Comparison of ENCODE assay signal across 14 mouse cellular contexts in the genomic region with DNA sequence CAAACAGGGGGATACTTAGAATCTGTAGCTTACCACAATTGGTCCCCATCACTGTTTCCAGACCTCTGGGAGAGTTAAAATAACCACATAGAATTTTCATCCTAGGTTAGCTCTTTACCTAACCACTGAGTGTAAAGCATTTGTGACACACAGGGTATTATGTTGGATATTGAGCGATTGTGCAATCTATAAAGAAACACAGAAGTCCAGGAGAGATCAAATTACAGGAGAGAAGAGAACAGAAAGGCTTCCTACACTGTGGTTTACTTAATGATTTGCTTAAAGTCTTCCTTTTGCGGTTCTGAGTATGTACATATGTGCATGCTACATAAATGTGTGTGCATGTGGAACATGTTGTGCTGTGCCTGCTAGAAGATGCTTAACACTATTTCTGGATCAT.
"Had no signal": no experiment of that assay in that cellular context is flagged by ENCODE, and none has a peak within 500 bp of the region (broad histone marks: within the 10 kb centered on the region; RNA-seq: fewer than 3 reads in every experiment).

No protein-coding gene starts in this region.

- H3K4me3 ChIP-seq: midbrain, embryonic 12.5 days; neural tube, embryonic 12.5 days; stomach, embryonic 15.5 days had no signal

- H3K27me3 ChIP-seq: midbrain, embryonic 12.5 days; neural tube, embryonic 12.5 days; stomach, embryonic 15.5 days had no signal

- H3K9ac ChIP-seq: liver, embryonic 14.5 days; lung, embryonic 14.5 days; midbrain, embryonic 12.5 days; neural tube, embryonic 12.5 days; stomach, embryonic 15.5 days had no signal

- H3K27ac ChIP-seq: liver, embryonic 14.5 days; midbrain, embryonic 12.5 days; neural tube, embryonic 12.5 days; stomach, embryonic 15.5 days; stomach, postnatal 0 days had no signal

- H3K4me1 ChIP-seq: midbrain, embryonic 12.5 days; neural tube, embryonic 12.5 days; stomach, embryonic 15.5 days had no signal

- H3K36me3 ChIP-seq: midbrain, embryonic 12.5 days; neural tube, embryonic 12.5 days; stomach, embryonic 15.5 days had no signal

- ATAC-seq: midbrain, embryonic 16.5 days had no signal

- DNase-seq: lung, adult 18-20 months; lung, embryonic 14.5 days; lung, postnatal 14 days; lung, postnatal 36 days; midbrain, embryonic 14.5 days; right cerebral cortex, postnatal 14 days; thymus, adult 2 months; thymus, postnatal 25 days had no signal

- H3K9me3 ChIP-seq: midbrain, embryonic 12.5 days; neural tube, embryonic 12.5 days; stomach, embryonic 15.5 days had no signal

- H3K4me2 ChIP-seq: lung, embryonic 14.5 days; midbrain, embryonic 12.5 days; neural tube, embryonic 12.5 days; stomach, embryonic 15.5 days had no signal
